Mouse (Mus musculus): ENCODE results near the gene Azi2. TPM values are rescaled to one million over a fixed set of nuclear protein-coding genes. Genes with fewer than 3 reads are reported as not detected.
A peak's percentile ranks its signal among the peaks of the same experiment; 100 is the strongest.

Gene Azi2
- total and polyA plus RNA-seq, 3 experiments, result 22.7 to 73.7 (median 62.2) TPM

GRCm38 (mm10) chr9:118041022-118041400 is 712 bp downstream of the Azi2 start:
- TF ChIP-seq POLR2A (IDR thresholded peaks at IDR 0.05; ENCODE audit: insufficient read depth, low read depth, low read length) (no peak), CTCF (IDR thresholded peaks at IDR 0.05) (no peak), EP300 (IDR thresholded peaks at IDR 0.05; ENCODE audit: insufficient read depth, low read depth, low read length) (0 out of 2 replicates have a peak, but pooled peaks have one; percentile 18)
- WGBS, result under 1% methylated on average over 21 of the region's 21 CpGs
- peaks cover 8% of the 10 kb centered on the region for H3K4me1 ChIP-seq (ENCODE audit: control insufficient read depth, insufficient read depth, low read length)
- H3K36me3 ChIP-seq (ENCODE audit: control insufficient read depth, insufficient read depth, low read length), result peaks cover 23% of the 10 kb centered on the region
- peak overlapping the region; percentile 89 for H3K9ac ChIP-seq (ENCODE audit: low read depth, low read length)
- no peak for DNase-seq
- H3K4me3 ChIP-seq, result peak overlapping the region; percentile 92
- H3K79me2 ChIP-seq (replicated peaks; ENCODE audit: control insufficient read depth, insufficient read depth, low read length), result peaks cover 3% of the 10 kb centered on the region; the same call in 1 of the 2 replicates
- peak overlapping the region; percentile 100 for H3K27ac ChIP-seq
- H3K27me3 ChIP-seq (ENCODE audit: control insufficient read depth, insufficient read depth, low read length), result no peaks in the 10 kb centered on the region
- intact Hi-C loops (cut with DNase I), result loop anchor here (2.0 kb wide), 1 partner anchor 108 kb away; no protein-coding TSS in a partner anchor

GRCm38 (mm10) chr9:118041646-118042045 is 1.3 kb downstream of the Azi2 start:
- TF ChIP-seq EP300 (IDR thresholded peaks at IDR 0.05; ENCODE audit: insufficient read depth, low read depth, low read length), result no peak
- TF ChIP-seq CTCF (IDR thresholded peaks at IDR 0.05), result no peak
- no peak for TF ChIP-seq POLR2A (IDR thresholded peaks at IDR 0.05; ENCODE audit: insufficient read depth, low read depth, low read length)
- intact Hi-C loops (cut with DNase I), result loop anchor here (2.0 kb wide), 1 partner anchor 107 kb away; no protein-coding TSS in a partner anchor
- H3K9ac ChIP-seq (ENCODE audit: low read depth, low read length), result no peak overlapping the region; the same call in 1 of the 2 replicates
- H3K79me2 ChIP-seq (replicated peaks; ENCODE audit: control insufficient read depth, insufficient read depth, low read length), result peaks cover 3% of the 10 kb centered on the region; the same call in 1 of the 2 replicates
- H3K27me3 ChIP-seq (ENCODE audit: control insufficient read depth, insufficient read depth, low read length), result no peaks in the 10 kb centered on the region
- WGBS, result 15% methylated on average over 5 of the region's 5 CpGs
- peak overlapping the region; percentile 92 for H3K4me3 ChIP-seq
- H3K27ac ChIP-seq, result peak overlapping the region; percentile 100
- no peak for DNase-seq
- peaks cover 23% of the 10 kb centered on the region for H3K36me3 ChIP-seq (ENCODE audit: control insufficient read depth, insufficient read depth, low read length)
- peaks cover 8% of the 10 kb centered on the region for H3K4me1 ChIP-seq (ENCODE audit: control insufficient read depth, insufficient read depth, low read length)

- Histone ChIP-seq H3K4me3 (no peak overlapping the region), H3K79me2 (replicated peaks; ENCODE audit: control insufficient read depth, insufficient read depth, low read length) (peaks cover 3% of the 10 kb centered on the region; the same call in 1 of the 2 replicates), H3K27me3 (ENCODE audit: control insufficient read depth, insufficient read depth, low read length) (no peaks in the 10 kb centered on the region), H3K4me1 (ENCODE audit: control insufficient read depth, insufficient read depth, low read length) (peaks cover 8% of the 10 kb centered on the region), H3K36me3 (ENCODE audit: control insufficient read depth, insufficient read depth, low read length) (peaks cover 27% of the 10 kb centered on the region), H3K9ac (ENCODE audit: low read depth, low read length) (no peak overlapping the region), H3K27ac (no peak overlapping the region)
- no peak for TF ChIP-seq CTCF (IDR thresholded peaks at IDR 0.05)
- no peak for TF ChIP-seq EP300 (IDR thresholded peaks at IDR 0.05; ENCODE audit: insufficient read depth, low read depth, low read length)
- TF ChIP-seq POLR2A (IDR thresholded peaks at IDR 0.05; ENCODE audit: insufficient read depth, low read depth, low read length), result no peak
- intact Hi-C loops (cut with DNase I), result no loop called here
- no peak for DNase-seq
- WGBS, result 51% methylated on average over 4 of the region's 4 CpGs
Observed at GRCm38 (mm10) chr9:118042738-118043137, 2.4 kb downstream of the Azi2 start.

- DNase-seq, result no peak
- peaks cover 3% of the 10 kb centered on the region; the same call in 1 of the 2 replicates for H3K79me2 ChIP-seq (replicated peaks; ENCODE audit: control insufficient read depth, insufficient read depth, low read length)
- no peaks in the 10 kb centered on the region for H3K27me3 ChIP-seq (ENCODE audit: control insufficient read depth, insufficient read depth, low read length)
- no peak overlapping the region for H3K27ac ChIP-seq
- peaks cover 8% of the 10 kb centered on the region for H3K4me1 ChIP-seq (ENCODE audit: control insufficient read depth, insufficient read depth, low read length)
- peaks cover 27% of the 10 kb centered on the region for H3K36me3 ChIP-seq (ENCODE audit: control insufficient read depth, insufficient read depth, low read length)
- 89% methylated on average over 3 of the region's 3 CpGs for WGBS
- intact Hi-C loops (cut with DNase I), result no loop called here
- no peak overlapping the region for H3K4me3 ChIP-seq
- TF ChIP-seq POLR2A (IDR thresholded peaks at IDR 0.05; ENCODE audit: insufficient read depth, low read depth, low read length) (no peak), CTCF (IDR thresholded peaks at IDR 0.05) (no peak), EP300 (IDR thresholded peaks at IDR 0.05; ENCODE audit: insufficient read depth, low read depth, low read length) (no peak)
- no peak overlapping the region for H3K9ac ChIP-seq (ENCODE audit: low read depth, low read length)
Observed at GRCm38 (mm10) chr9:118043581-118043980, 3.3 kb downstream of the Azi2 start.

- no peak for DNase-seq
- H3K36me3 ChIP-seq (ENCODE audit: control insufficient read depth, insufficient read depth, low read length), result peaks cover 27% of the 10 kb centered on the region
- no peak overlapping the region for H3K27ac ChIP-seq
- TF ChIP-seq EP300 (IDR thresholded peaks at IDR 0.05; ENCODE audit: insufficient read depth, low read depth, low read length), result no peak
- TF ChIP-seq POLR2A (IDR thresholded peaks at IDR 0.05; ENCODE audit: insufficient read depth, low read depth, low read length), result no peak
- no peak for TF ChIP-seq CTCF (IDR thresholded peaks at IDR 0.05)
- no peak overlapping the region for H3K4me3 ChIP-seq
- no peaks in the 10 kb centered on the region for H3K27me3 ChIP-seq (ENCODE audit: control insufficient read depth, insufficient read depth, low read length)
- 4% methylated on average over 1 of the region's 1 CpGs for WGBS
- peaks cover 3% of the 10 kb centered on the region; the same call in 1 of the 2 replicates for H3K79me2 ChIP-seq (replicated peaks; ENCODE audit: control insufficient read depth, insufficient read depth, low read length)
- H3K9ac ChIP-seq (ENCODE audit: low read depth, low read length), result no peak overlapping the region
- peaks cover 8% of the 10 kb centered on the region for H3K4me1 ChIP-seq (ENCODE audit: control insufficient read depth, insufficient read depth, low read length)
- intact Hi-C loops (cut with DNase I), result no loop called here
Observed at GRCm38 (mm10) chr9:118045011-118045533, 4.8 kb downstream of the Azi2 start.

GRCm38 (mm10) chr9:118053286-118053685 is 13.0 kb downstream of the Azi2 start:
- Histone ChIP-seq H3K4me1 (ENCODE audit: control insufficient read depth, insufficient read depth, low read length) (no peaks in the 10 kb centered on the region), H3K36me3 (ENCODE audit: control insufficient read depth, insufficient read depth, low read length) (peaks cover 4% of the 10 kb centered on the region), H3K79me2 (replicated peaks; ENCODE audit: control insufficient read depth, insufficient read depth, low read length) (no peaks in the 10 kb centered on the region), H3K9ac (ENCODE audit: low read depth, low read length) (no peak overlapping the region), H3K4me3 (no peak overlapping the region), H3K27ac (no peak overlapping the region), H3K27me3 (ENCODE audit: control insufficient read depth, insufficient read depth, low read length) (no peaks in the 10 kb centered on the region)
- DNase-seq, result no peak
- 25% methylated on average over 1 of the region's 1 CpGs for WGBS
- TF ChIP-seq CTCF (IDR thresholded peaks at IDR 0.05), result peak; percentile 80
- TF ChIP-seq EP300 (IDR thresholded peaks at IDR 0.05; ENCODE audit: insufficient read depth, low read depth, low read length), result no peak
- intact Hi-C loops (cut with DNase I), result loop anchor here (1.0 kb wide), 1 partner anchor 436 kb away; no protein-coding TSS in a partner anchor
